Mouse (Mus musculus): ENCODE results near the gene Cntfr. TPM values are rescaled to one million over a fixed set of nuclear protein-coding genes. Genes with fewer than 3 reads are reported as not detected.
"Not testable (repeated sequence)": the region's sequence is repeated elsewhere in the genome, so short reads cannot be mapped to it uniquely, and the experiment has no call there.

Cntfr gene
- total RNA-seq, 1 experiment: 17.0 TPM

DNA sequence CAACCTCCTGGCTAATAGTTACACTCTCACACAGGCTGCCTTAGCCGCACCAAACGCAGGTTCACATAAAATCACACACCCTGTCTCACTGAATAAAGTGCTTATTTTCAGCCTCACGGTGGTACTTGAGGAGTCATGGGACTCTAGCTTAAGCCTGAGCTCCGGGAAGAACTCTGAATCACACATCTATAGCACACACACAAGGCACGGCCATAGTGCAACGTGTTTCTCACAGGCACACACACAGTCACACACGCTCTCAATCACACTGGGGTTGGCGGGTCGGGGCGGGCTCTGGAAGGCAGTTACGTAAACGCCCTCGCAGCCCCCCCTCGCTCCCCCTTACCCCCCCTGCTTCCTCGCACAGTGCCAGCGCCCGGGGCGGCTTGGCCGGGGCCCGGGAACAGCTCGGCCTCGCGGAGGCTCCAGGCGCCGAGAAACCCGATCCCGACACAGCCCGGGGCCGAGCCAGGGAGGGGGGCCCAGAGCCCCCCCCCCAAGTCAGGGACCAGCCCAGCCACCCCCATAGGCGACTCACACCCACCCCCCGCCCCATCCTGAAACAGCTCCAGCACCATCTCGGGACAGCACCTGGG lies 1.6 kb upstream of the Cntfr start:
- H3K9me3 ChIP-seq (ENCODE audit: control insufficient read depth, insufficient read depth, low read depth, low read length); DNase-seq (ENCODE audit: low read depth, low spot score); H3K36me3 ChIP-seq (ENCODE audit: control insufficient read depth, insufficient read depth, low read length, poor library complexity, severe bottlenecking); H3K4me1 ChIP-seq (ENCODE audit: control insufficient read depth in 2 of 2, insufficient read depth in 2 of 2, low read length in 2 of 2, poor library complexity in 1 of 2); in situ Hi-C loops (cut with MboI; ENCODE audit: low sequenced_read_pairs in 2 of 2, unreplicated experiment in 2 of 2); H3K9ac ChIP-seq (ENCODE audit: insufficient read depth, low read depth, low read length, poor library complexity, severe bottlenecking); H3K27ac ChIP-seq (ENCODE audit: insufficient read depth, low read depth, low read length, poor library complexity, severe bottlenecking); H3K4me3 ChIP-seq (ENCODE audit: insufficient read depth in 1 of 2, low read depth in 1 of 2, low read length in 2 of 2, poor library complexity in 1 of 2, severe bottlenecking in 1 of 2): not testable (repeated sequence)

DNA sequence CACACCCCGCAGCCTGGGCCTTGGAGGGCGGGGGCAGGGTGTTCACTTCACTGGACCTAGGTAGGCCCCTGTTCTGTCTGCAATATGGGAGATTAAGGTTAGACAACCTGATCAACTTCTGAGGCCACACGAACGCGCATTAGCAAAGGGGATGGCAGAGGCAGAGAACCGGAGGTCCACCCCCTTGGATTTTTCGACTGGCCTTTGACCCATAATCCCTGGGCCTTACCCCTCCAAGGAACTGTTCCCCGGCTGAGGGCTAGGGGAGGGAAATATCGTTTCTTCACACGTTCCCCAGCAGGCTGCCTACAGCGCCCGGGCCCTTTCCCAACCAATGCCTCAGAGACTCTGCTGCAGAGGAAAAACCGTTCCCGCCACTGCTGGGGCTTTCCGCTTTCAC lies 437 bp downstream of the Cntfr start:
- H3K36me3 ChIP-seq (ENCODE audit: control insufficient read depth, insufficient read depth, low read length, poor library complexity, severe bottlenecking); H3K4me3 ChIP-seq (ENCODE audit: insufficient read depth in 1 of 2, low read depth in 1 of 2, low read length in 2 of 2, poor library complexity in 1 of 2, severe bottlenecking in 1 of 2); H3K4me1 ChIP-seq (ENCODE audit: control insufficient read depth in 2 of 2, insufficient read depth in 2 of 2, low read length in 2 of 2, poor library complexity in 1 of 2); H3K9me3 ChIP-seq (ENCODE audit: control insufficient read depth, insufficient read depth, low read depth, low read length); H3K27ac ChIP-seq (ENCODE audit: insufficient read depth, low read depth, low read length, poor library complexity, severe bottlenecking); in situ Hi-C loops (cut with MboI; ENCODE audit: low sequenced_read_pairs in 2 of 2, unreplicated experiment in 2 of 2); DNase-seq (ENCODE audit: low read depth, low spot score); H3K9ac ChIP-seq (ENCODE audit: insufficient read depth, low read depth, low read length, poor library complexity, severe bottlenecking): not testable (repeated sequence)

DNA sequence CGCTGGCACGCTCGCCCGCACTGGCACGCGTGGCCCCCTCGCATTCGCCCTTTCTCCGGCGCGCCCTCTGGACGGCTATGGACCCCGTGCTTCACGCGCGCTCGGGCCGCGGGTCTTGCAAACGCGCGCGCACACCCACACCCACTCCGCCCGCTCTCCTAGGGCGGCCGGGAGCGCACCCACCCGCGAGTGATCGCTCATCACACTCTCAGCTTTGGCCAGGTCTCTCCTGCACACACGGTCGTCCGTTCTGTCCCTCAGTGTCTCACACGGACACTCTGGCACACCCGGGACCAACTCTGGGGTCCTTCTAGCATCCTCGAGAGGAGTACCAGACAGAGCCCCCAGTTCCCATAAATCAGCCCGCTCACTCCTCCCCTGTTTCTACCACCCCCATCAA lies 1.1 kb downstream of the Cntfr start:
- H3K4me3 ChIP-seq (ENCODE audit: insufficient read depth in 1 of 2, low read depth in 1 of 2, low read length in 2 of 2, poor library complexity in 1 of 2, severe bottlenecking in 1 of 2): peak overlapping the region in 1 of 2 experiments; percentile 37; a peak in 1 of 4 replicates
- in situ Hi-C loops (cut with MboI; ENCODE audit: low sequenced_read_pairs in 2 of 2, unreplicated experiment in 2 of 2); DNase-seq (ENCODE audit: low read depth, low spot score); H3K9me3 ChIP-seq (ENCODE audit: control insufficient read depth, insufficient read depth, low read depth, low read length); H3K4me1 ChIP-seq (ENCODE audit: control insufficient read depth in 2 of 2, insufficient read depth in 2 of 2, low read length in 2 of 2, poor library complexity in 1 of 2); H3K36me3 ChIP-seq (ENCODE audit: control insufficient read depth, insufficient read depth, low read length, poor library complexity, severe bottlenecking); H3K27ac ChIP-seq (ENCODE audit: insufficient read depth, low read depth, low read length, poor library complexity, severe bottlenecking); H3K9ac ChIP-seq (ENCODE audit: insufficient read depth, low read depth, low read length, poor library complexity, severe bottlenecking): not testable (repeated sequence)

DNA sequence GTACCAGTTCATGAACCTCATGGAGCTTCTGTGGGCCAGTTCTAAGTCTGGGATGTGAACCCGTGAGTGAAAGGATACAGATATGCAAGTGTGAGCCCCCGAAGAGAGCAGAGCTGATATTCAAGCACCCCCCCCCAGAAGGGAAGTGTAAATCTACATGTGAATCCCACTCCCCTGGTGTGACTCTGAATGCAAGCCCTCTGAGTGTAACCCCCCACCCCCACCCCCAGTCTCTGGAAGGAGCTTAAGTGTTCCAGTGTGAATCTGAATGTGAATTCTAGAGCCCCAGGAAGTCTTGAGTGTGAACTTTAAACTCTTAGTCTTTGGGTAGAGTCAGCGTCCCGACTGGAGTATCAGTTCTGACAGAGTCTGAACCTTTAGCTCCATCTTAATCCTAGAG lies 3.4 kb downstream of the Cntfr start:
- H3K4me1 ChIP-seq (ENCODE audit: control insufficient read depth in 2 of 2, insufficient read depth in 2 of 2, low read length in 2 of 2, poor library complexity in 1 of 2); H3K9me3 ChIP-seq (ENCODE audit: control insufficient read depth, insufficient read depth, low read depth, low read length); H3K27ac ChIP-seq (ENCODE audit: insufficient read depth, low read depth, low read length, poor library complexity, severe bottlenecking); H3K36me3 ChIP-seq (ENCODE audit: control insufficient read depth, insufficient read depth, low read length, poor library complexity, severe bottlenecking); DNase-seq (ENCODE audit: low read depth, low spot score); in situ Hi-C loops (cut with MboI; ENCODE audit: low sequenced_read_pairs in 2 of 2, unreplicated experiment in 2 of 2); H3K9ac ChIP-seq (ENCODE audit: insufficient read depth, low read depth, low read length, poor library complexity, severe bottlenecking): not testable (repeated sequence)
- peak overlapping the region in 1 of 2 experiments; percentile 21; a peak in 1 of 4 replicates for H3K4me3 ChIP-seq (ENCODE audit: insufficient read depth in 1 of 2, low read depth in 1 of 2, low read length in 2 of 2, poor library complexity in 1 of 2, severe bottlenecking in 1 of 2)

DNA sequence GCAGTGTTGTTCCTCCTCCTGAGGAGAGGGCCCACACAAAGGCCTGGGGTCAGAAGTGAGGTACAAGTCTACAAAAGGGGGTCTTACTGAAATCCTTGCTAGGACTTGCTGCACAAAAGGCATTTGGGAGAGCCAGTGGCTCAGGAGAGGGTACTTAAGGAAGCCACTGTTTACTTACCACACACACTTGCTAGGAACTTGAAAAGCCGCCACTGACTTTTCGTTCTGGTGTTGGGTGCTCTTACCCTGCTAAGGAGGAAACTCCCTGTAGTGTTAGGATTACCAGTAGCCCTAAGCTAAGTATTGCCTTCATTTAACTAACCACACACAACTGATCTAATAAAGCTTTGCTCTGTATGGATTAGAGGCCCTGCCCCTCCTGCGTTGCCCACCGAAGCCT lies 6.9 kb downstream of the Cntfr start:
- DNase-seq (ENCODE audit: low read depth, low spot score); H3K4me3 ChIP-seq (ENCODE audit: insufficient read depth in 1 of 2, low read depth in 1 of 2, low read length in 2 of 2, poor library complexity in 1 of 2, severe bottlenecking in 1 of 2); H3K9me3 ChIP-seq (ENCODE audit: control insufficient read depth, insufficient read depth, low read depth, low read length); H3K9ac ChIP-seq (ENCODE audit: insufficient read depth, low read depth, low read length, poor library complexity, severe bottlenecking); H3K36me3 ChIP-seq (ENCODE audit: control insufficient read depth, insufficient read depth, low read length, poor library complexity, severe bottlenecking); in situ Hi-C loops (cut with MboI; ENCODE audit: low sequenced_read_pairs in 2 of 2, unreplicated experiment in 2 of 2); H3K4me1 ChIP-seq (ENCODE audit: control insufficient read depth in 2 of 2, insufficient read depth in 2 of 2, low read length in 2 of 2, poor library complexity in 1 of 2); H3K27ac ChIP-seq (ENCODE audit: insufficient read depth, low read depth, low read length, poor library complexity, severe bottlenecking): not testable (repeated sequence)

DNA sequence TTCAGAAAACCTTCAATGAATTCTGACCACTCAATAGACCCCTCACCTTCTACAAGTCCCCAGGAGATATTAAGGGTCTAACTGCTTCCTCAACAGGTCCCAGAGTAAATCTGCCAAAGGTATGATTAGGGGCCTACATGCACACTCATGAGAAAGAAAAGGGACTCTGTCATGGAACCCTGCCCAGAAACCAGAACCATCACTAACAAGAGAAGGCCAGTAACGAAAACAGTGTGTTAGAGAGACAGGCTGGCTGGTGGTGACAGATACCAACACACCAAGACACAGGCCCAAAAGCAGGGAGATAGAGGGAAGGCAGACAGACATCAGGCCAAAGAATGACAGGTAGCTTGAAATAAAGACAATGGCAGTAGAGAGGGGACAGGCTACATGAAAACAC lies 8.3 kb downstream of the Cntfr start:
- H3K27ac ChIP-seq (ENCODE audit: insufficient read depth, low read depth, low read length, poor library complexity, severe bottlenecking); DNase-seq (ENCODE audit: low read depth, low spot score); H3K9ac ChIP-seq (ENCODE audit: insufficient read depth, low read depth, low read length, poor library complexity, severe bottlenecking); in situ Hi-C loops (cut with MboI; ENCODE audit: low sequenced_read_pairs in 2 of 2, unreplicated experiment in 2 of 2); H3K4me3 ChIP-seq (ENCODE audit: insufficient read depth in 1 of 2, low read depth in 1 of 2, low read length in 2 of 2, poor library complexity in 1 of 2, severe bottlenecking in 1 of 2); H3K9me3 ChIP-seq (ENCODE audit: control insufficient read depth, insufficient read depth, low read depth, low read length); H3K36me3 ChIP-seq (ENCODE audit: control insufficient read depth, insufficient read depth, low read length, poor library complexity, severe bottlenecking); H3K4me1 ChIP-seq (ENCODE audit: control insufficient read depth in 2 of 2, insufficient read depth in 2 of 2, low read length in 2 of 2, poor library complexity in 1 of 2): not testable (repeated sequence)

DNA sequence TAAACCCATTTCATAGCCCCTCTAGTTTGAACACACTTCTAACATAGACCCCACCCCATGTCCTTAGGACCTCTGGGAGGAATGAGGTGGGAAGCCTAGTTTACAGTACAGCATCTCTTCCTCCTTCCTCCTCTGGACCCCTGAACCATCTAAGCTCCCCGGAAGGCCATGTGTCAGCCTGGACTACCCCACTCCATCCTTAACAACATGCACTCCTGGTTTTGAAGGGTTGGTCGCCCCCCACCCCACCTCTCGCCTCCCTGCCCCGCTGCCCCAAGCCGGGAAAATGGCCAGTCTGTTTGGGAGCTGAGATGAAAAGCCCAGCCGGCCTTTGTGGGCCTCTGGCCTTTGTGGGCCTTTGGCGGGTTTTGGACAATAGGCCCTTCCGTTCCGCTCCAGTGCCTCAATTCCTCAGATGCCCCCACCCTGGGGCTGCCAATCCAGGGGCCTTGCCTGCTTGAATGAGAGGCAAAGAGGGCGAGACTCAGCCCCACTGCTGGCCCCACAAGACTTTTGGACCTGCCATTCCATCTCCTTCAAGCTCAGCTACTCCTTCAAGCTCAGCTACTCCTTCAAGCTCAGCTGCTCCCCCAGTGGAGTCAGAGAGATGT lies 10.9 kb downstream of the Cntfr start:
- H3K4me1 ChIP-seq (ENCODE audit: control insufficient read depth in 2 of 2, insufficient read depth in 2 of 2, low read length in 2 of 2, poor library complexity in 1 of 2); H3K9me3 ChIP-seq (ENCODE audit: control insufficient read depth, insufficient read depth, low read depth, low read length); H3K36me3 ChIP-seq (ENCODE audit: control insufficient read depth, insufficient read depth, low read length, poor library complexity, severe bottlenecking); H3K9ac ChIP-seq (ENCODE audit: insufficient read depth, low read depth, low read length, poor library complexity, severe bottlenecking); H3K4me3 ChIP-seq (ENCODE audit: insufficient read depth in 1 of 2, low read depth in 1 of 2, low read length in 2 of 2, poor library complexity in 1 of 2, severe bottlenecking in 1 of 2); H3K27ac ChIP-seq (ENCODE audit: insufficient read depth, low read depth, low read length, poor library complexity, severe bottlenecking); in situ Hi-C loops (cut with MboI; ENCODE audit: low sequenced_read_pairs in 2 of 2, unreplicated experiment in 2 of 2); DNase-seq (ENCODE audit: low read depth, low spot score): not testable (repeated sequence)

DNA sequence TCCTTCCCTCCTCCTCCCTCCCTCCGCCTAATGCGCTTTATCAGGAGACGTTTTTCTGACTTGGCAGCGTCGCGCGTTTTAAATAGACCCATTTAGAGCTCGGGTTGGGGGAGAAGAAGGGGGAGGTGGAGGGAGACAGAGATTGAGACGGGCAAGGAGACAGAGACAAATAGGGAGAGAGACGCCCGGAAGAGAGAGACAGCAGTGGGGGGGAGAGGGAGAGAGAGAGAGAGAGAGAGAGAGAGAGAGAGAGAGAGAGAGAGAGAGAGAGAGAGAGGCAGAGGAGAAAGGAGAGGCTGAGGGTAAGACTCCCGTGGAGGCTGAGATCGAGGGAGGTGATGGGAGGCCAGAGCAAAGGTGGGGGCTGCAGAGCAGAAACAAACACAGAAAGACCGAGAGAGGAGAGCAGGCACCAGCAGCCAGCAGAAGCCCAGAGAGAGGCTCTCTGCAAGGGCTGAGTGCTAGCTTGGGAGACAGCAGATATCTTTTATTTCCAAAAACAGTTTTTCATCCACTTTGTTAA lies 11.9 kb downstream of the Cntfr start:
- H3K36me3 ChIP-seq (ENCODE audit: control insufficient read depth, insufficient read depth, low read length, poor library complexity, severe bottlenecking); H3K4me1 ChIP-seq (ENCODE audit: control insufficient read depth in 2 of 2, insufficient read depth in 2 of 2, low read length in 2 of 2, poor library complexity in 1 of 2); H3K9ac ChIP-seq (ENCODE audit: insufficient read depth, low read depth, low read length, poor library complexity, severe bottlenecking); H3K27ac ChIP-seq (ENCODE audit: insufficient read depth, low read depth, low read length, poor library complexity, severe bottlenecking); in situ Hi-C loops (cut with MboI; ENCODE audit: low sequenced_read_pairs in 2 of 2, unreplicated experiment in 2 of 2); H3K4me3 ChIP-seq (ENCODE audit: insufficient read depth in 1 of 2, low read depth in 1 of 2, low read length in 2 of 2, poor library complexity in 1 of 2, severe bottlenecking in 1 of 2); DNase-seq (ENCODE audit: low read depth, low spot score); H3K9me3 ChIP-seq (ENCODE audit: control insufficient read depth, insufficient read depth, low read depth, low read length): not testable (repeated sequence)
